Comparison of ENCODE assay signal across 7 mouse cellular contexts in the genomic region with DNA sequence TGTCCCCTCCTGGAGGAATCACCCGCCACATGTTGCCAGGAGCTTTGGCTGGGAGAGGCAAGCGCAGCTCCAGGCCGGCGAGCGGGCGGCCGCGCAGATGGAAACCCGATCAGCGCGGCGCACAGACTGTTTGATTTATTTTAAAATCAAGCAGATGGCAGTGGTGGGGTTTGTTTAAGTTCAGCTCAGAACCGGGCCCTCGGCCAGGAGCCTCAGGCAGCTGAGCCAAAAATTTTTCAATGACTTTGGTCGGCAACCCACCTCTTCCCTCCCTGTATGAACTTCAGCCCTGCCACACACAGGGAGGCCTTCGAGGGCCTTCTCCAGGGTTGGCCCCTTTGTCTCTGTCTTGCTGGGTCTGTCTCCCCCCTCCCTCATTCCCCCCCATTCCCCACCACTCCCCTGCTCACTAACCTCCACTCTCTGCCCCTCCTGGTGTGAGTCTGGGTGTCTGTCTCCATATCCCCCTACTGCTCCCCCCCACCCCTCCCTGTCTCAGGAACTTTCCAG. TPM values are rescaled to one million over a fixed set of nuclear protein-coding genes. Genes with fewer than 3 reads are reported as not detected.
A peak's percentile ranks its signal among the peaks of the same experiment; 100 is the strongest.
DNase-seq lines count a peak whose midpoint lies in the region; ATAC-seq and TF ChIP-seq lines count a peak whose summit lies in the region.

No protein-coding gene starts in this region.

- H3ac ChIP-seq in myocyte (ENCODE audit: control insufficient read depth, insufficient read length), result no peak overlapping the region

- H3K36me3 ChIP-seq in heart, embryonic 11.5 days (ENCODE audit: control insufficient read depth, insufficient read depth, low read length), result no peaks in the 10 kb centered on the region
- no peaks in the 10 kb centered on the region for H3K36me3 ChIP-seq in kidney, embryonic 14.5 days (ENCODE audit: control insufficient read depth, insufficient read depth, low read length)
- H3K36me3 ChIP-seq in limb, embryonic 15.5 days, result no peaks in the 10 kb centered on the region
- no peaks in the 10 kb centered on the region for H3K36me3 ChIP-seq in myocyte (ENCODE audit: control insufficient read depth, insufficient read depth)

- H3K4me2 ChIP-seq in heart, embryonic 11.5 days, result peak overlapping the region; percentile 62
- peak overlapping the region; percentile 30 for H3K4me2 ChIP-seq in kidney, embryonic 14.5 days (replicated peaks; ENCODE audit: low read depth, low read length)
- H3K4me2 ChIP-seq in limb, embryonic 15.5 days, result peak overlapping the region; percentile 52
- peak overlapping the region; percentile 57 for H3K4me2 ChIP-seq in myocyte (ENCODE audit: low read depth)

- no peak for TF ChIP-seq CTCF in brain, embryonic 14.5 days (IDR thresholded peaks at IDR 0.05; ENCODE audit: borderline replicate concordance, extremely low read depth, insufficient read depth, insufficient read length)

- H3K27ac ChIP-seq in heart, embryonic 11.5 days (ENCODE audit: low read depth, low read length), result peak overlapping the region; percentile 84
- H3K27ac ChIP-seq in kidney, embryonic 14.5 days (ENCODE audit: low read depth, low read length), result peak overlapping the region; percentile 68; the same call in 1 of the 2 replicates
- peak overlapping the region; percentile 90 for H3K27ac ChIP-seq in limb, embryonic 15.5 days

- TF ChIP-seq POLR2A in brain, embryonic 14.5 days (IDR thresholded peaks at IDR 0.05; ENCODE audit: borderline replicate concordance, extremely low read depth, insufficient read depth, insufficient read length, poor library complexity, severe bottlenecking), result no peak
- no peak for TF ChIP-seq POLR2A in myocyte (IDR thresholded peaks at IDR 0.05; ENCODE audit: insufficient read length, low read depth)

- whole genome bisulfite sequencing in heart, embryonic 11.5 days (ENCODE audit: insufficient replicate concordance), result 7% methylated on average over 16 of the region's 16 CpGs
- 2% methylated on average over 16 of the region's 16 CpGs for WGBS in kidney, embryonic 14.5 days
- 4% methylated on average over 16 of the region's 16 CpGs for WGBS in limb, embryonic 15.5 days

- H3K9ac ChIP-seq in heart, embryonic 11.5 days (ENCODE audit: low read depth, low read length), result peak overlapping the region; percentile 67
- H3K9ac ChIP-seq in kidney, embryonic 14.5 days (ENCODE audit: low read depth, low read length), result no peak overlapping the region
- H3K9ac ChIP-seq in limb, embryonic 15.5 days, result no peak overlapping the region

- peaks cover 27% of the 10 kb centered on the region for H3K79me2 ChIP-seq in myocyte (ENCODE audit: control insufficient read depth, insufficient read depth)

- peaks cover 48% of the 10 kb centered on the region for H3K4me1 ChIP-seq in heart, embryonic 11.5 days (ENCODE audit: control insufficient read depth, insufficient read depth, low read length)
- peaks cover 86% of the 10 kb centered on the region for H3K4me1 ChIP-seq in kidney, embryonic 14.5 days (ENCODE audit: control insufficient read depth, insufficient read depth, low read length)
- H3K4me1 ChIP-seq in limb, embryonic 15.5 days, result peaks cover 95% of the 10 kb centered on the region

- 0 out of 2 replicates have a peak, but pooled peaks have one; percentile 14 for ATAC-seq in heart, embryonic 11.5 days (replicated peaks; ENCODE audit: insufficient number of reproducible peaks, low FRiP score, low TSS enrichment)
- ATAC-seq in kidney, embryonic 14.5 days (ENCODE audit: low FRiP score, low TSS enrichment), result peak; percentile 48
- peak; percentile 85 for ATAC-seq in limb, embryonic 15.5 days (ENCODE audit: insufficient number of reproducible peaks, low FRiP score, low TSS enrichment, low read depth)
- no peak; the same call in 1 of the 2 replicates for ATAC-seq in megakaryocyte progenitor cell, adult 5-6 weeks (replicated peaks; ENCODE audit: poor library complexity)

- peak; percentile 97 for DNase-seq in brain, embryonic 14.5 days (ENCODE audit: low read depth)
- DNase-seq in fibroblast of lung, adult 2 months (ENCODE audit: low read depth), result peak; percentile 78

- peak overlapping the region; percentile 17; the same call in 1 of the 2 replicates for H3K4me3 ChIP-seq in heart, embryonic 11.5 days (ENCODE audit: low read depth, low read length)
- no peak overlapping the region for H3K4me3 ChIP-seq in kidney, embryonic 14.5 days (ENCODE audit: low read length)
- H3K4me3 ChIP-seq in limb, embryonic 15.5 days, result peak overlapping the region; percentile 20
- H3K4me3 ChIP-seq in myocyte, result no peak overlapping the region

- no peaks in the 10 kb centered on the region for H3K9me3 ChIP-seq in heart, embryonic 11.5 days (replicated peaks; ENCODE audit: control insufficient read depth, low read length)
- no peaks in the 10 kb centered on the region for H3K9me3 ChIP-seq in kidney, embryonic 14.5 days (ENCODE audit: control insufficient read depth, low read length)
- H3K9me3 ChIP-seq in limb, embryonic 15.5 days, result no peaks in the 10 kb centered on the region

- peaks cover 2% of the 10 kb centered on the region; the same call in 1 of the 2 replicates for H3K27me3 ChIP-seq in heart, embryonic 11.5 days (ENCODE audit: control insufficient read depth, insufficient read depth, low read length)
- peaks cover 3% of the 10 kb centered on the region; the same call in 1 of the 2 replicates for H3K27me3 ChIP-seq in kidney, embryonic 14.5 days (ENCODE audit: control insufficient read depth, insufficient read depth, low read length)
- no peaks in the 10 kb centered on the region for H3K27me3 ChIP-seq in limb, embryonic 15.5 days
- no peaks in the 10 kb centered on the region for H3K27me3 ChIP-seq in myocyte (ENCODE audit: control insufficient read depth, insufficient read depth, insufficient read length)

TF ChIP-seq in myocyte, 11 proteins besides CTCF, POLR2A, EP300 and RAD21:
- TF ChIP-seq E2F4 (IDR thresholded peaks at IDR 0.05; ENCODE audit: insufficient read depth) (no peak), CEBPB (IDR thresholded peaks at IDR 0.05; ENCODE audit: insufficient read depth, poor library complexity, severe bottlenecking) (no peak), TCF12 (IDR thresholded peaks at IDR 0.05; ENCODE audit: insufficient read depth, poor library complexity, severe bottlenecking) (peak; percentile 35), POLR2AphosphoS2 (IDR thresholded peaks at IDR 0.05; ENCODE audit: insufficient read length, low read depth) (no peak), MYOD1 (IDR thresholded peaks at IDR 0.05; ENCODE audit: control insufficient read depth in 1 of 3, insufficient read length in 2 of 3, low read depth in 2 of 3) (no peak), SRF (IDR thresholded peaks at IDR 0.05; ENCODE audit: control insufficient read depth, insufficient read length, low read depth) (no peak), USF1 (IDR thresholded peaks at IDR 0.05; ENCODE audit: low read depth) (no peak), REST (IDR thresholded peaks at IDR 0.05; ENCODE audit: insufficient read depth, insufficient read length) (no peak), MYOG (IDR thresholded peaks at IDR 0.05; ENCODE audit: control insufficient read depth in 1 of 3, insufficient read depth in 1 of 3, insufficient read length in 2 of 3, low read depth in 2 of 3) (peak in 2 of 3 experiments; percentile 29 to 30), TCF3 (IDR thresholded peaks at IDR 0.05; ENCODE audit: insufficient read length, low read depth) (peak; percentile 3), MAX (IDR thresholded peaks at IDR 0.05; ENCODE audit: low read depth) (no peak)

RNA-seq across cellular contexts. Expression of gene Gse1, which starts 36.7 kb away (rescaled TPM):
- polyA plus RNA-seq in brain, embryonic 14.5 days (2012; rRNA removed), result 70.3 and 70.4 TPM in 2 replicates
- polyA plus RNA-seq in heart, embryonic 11.5 days (2014; fragmentation: Nextera tagmentation; extraction: Ambion mirVana), result 12.8 and 12.9 TPM in 2 replicates
- polyA plus RNA-seq in kidney, embryonic 14.5 days (2014; fragmentation: Nextera tagmentation; extraction: Ambion mirVana), result 11.3 and 12.1 TPM in 2 replicates
- 6.8 and 7.3 TPM in 2 replicates for polyA plus RNA-seq in limb, embryonic 15.5 days (2015; fragmentation: Nextera tagmentation; extraction: Ambion mirVana)
- 14.7 TPM for polyA plus RNA-seq in myocyte (2012; fragmentation: generic; extraction: Trizol)
- total RNA-seq in megakaryocyte progenitor cell, adult 5-6 weeks (2015), result 32.0 and 32.6 TPM in 2 replicates
- 10.0 and 11.2 TPM in 2 replicates for total RNA-seq in megakaryocyte progenitor cell, adult 5-6 weeks (2017)

Comparison
In these comparisons a context has a peak if more than half of its experiments do, and no peak if none do; other contexts are left out.
1. H3K4me3 ChIP-seq: peak in heart, embryonic 11.5 days (single experiment) and limb, embryonic 15.5 days (single experiment); none in kidney, embryonic 14.5 days (single experiment) and myocyte (single experiment).
2. Peak in every context shown above with its lines, with median percentiles within 50 percentile points of each other: H3K27ac ChIP-seq and H3K4me2 ChIP-seq.